Mouse (Mus musculus) liver, embryonic 14.5 days (tissue): ENCODE measurements around the gene Ap1s1. TPM values are rescaled to one million over a fixed set of nuclear protein-coding genes. Genes with fewer than 3 reads are reported as not detected.
A peak's percentile ranks its signal among the peaks of the same experiment; 100 is the strongest.

Source experiments
- ATAC-seq: fragments of 200-750 bp; cut with Nextera tagmentation; 2 replicates; pipeline ENCODE4 v1.8.0; 2017; ENCODE audit warnings: moderate number of reproducible peaks, mild to moderate bottlenecking, moderate library complexity; ENCODE audit not compliant: insufficient read depth
- DNase-seq, 3 experiments: peaks; one replicate each; pipeline ENCODE4 v3.0.0-alpha.2; 2012 to 2013; ENCODE audit warnings: low read depth in 3 of 3, low spot score in 3 of 3
- H3K27ac ChIP-seq: fragments of 300-500 bp; sonication (generic); 2 replicates; pipeline ENCODE4 v1.5.1; 2014; ENCODE audit warnings: moderate library complexity, mild to moderate bottlenecking, control low read depth, inconsistent platforms
- H3K27me3 ChIP-seq: fragments of 300-500 bp; sonication (generic); 2 replicates; pipeline ENCODE4 v1.6.1; 2014; ENCODE audit warnings: mild to moderate bottlenecking, low read length, moderate library complexity; ENCODE audit not compliant: control insufficient read depth, insufficient read depth
- H3K36me3 ChIP-seq: fragments of 300-500 bp; sonication (generic); replicated peaks from 2 replicates; pipeline ENCODE4 v1.6.1; 2014; ENCODE audit warnings: low read depth; ENCODE audit not compliant: control insufficient read depth, insufficient read depth
- H3K4me1 ChIP-seq, 2 experiments: fragments of 200-500 bp in 1 of 2; fragments of 300-500 bp in 1 of 2; sonication (generic) in 1 of 2; replicated peaks; 2 replicates each; pipeline ENCODE4 v1.6.1; 2012 to 2014; ENCODE audit warnings: antibody characterized with exemption in 1 of 2, inconsistent platforms in 1 of 2, low read length in 1 of 2; ENCODE audit not compliant: control insufficient read depth in 2 of 2, insufficient read depth in 2 of 2
- H3K4me2 ChIP-seq: fragments of 300-500 bp; sonication (generic); 2 replicates; pipeline ENCODE4 v1.6.1; 2014; ENCODE audit warnings: low read depth, mild to moderate bottlenecking, control low read depth, moderate library complexity
- H3K4me3 ChIP-seq, 2 experiments: fragments of 200-500 bp in 1 of 2; fragments of 300-500 bp in 1 of 2; sonication (generic) in 1 of 2; 2 replicates each; pipeline ENCODE4 v1.5.1; 2012 to 2014; ENCODE audit warnings: low read depth in 2 of 2, low read length in 2 of 2, mild to moderate bottlenecking in 2 of 2, control low read depth in 1 of 2, inconsistent platforms in 1 of 2, moderate library complexity in 1 of 2; ENCODE audit not compliant: insufficient read depth in 1 of 2
- H3K9ac ChIP-seq: fragments of 300-500 bp; sonication (generic); replicated peaks from 2 replicates; pipeline ENCODE4 v1.6.1; 2014; ENCODE audit warnings: mild to moderate bottlenecking, control low read depth, moderate library complexity
- H3K9me3 ChIP-seq: fragments of 300-500 bp; sonication (generic); 2 replicates; pipeline ENCODE4 v1.6.1; 2016; ENCODE audit warnings: low read length, mixed read lengths; ENCODE audit not compliant: control insufficient read depth
- CTCF ChIP-seq: IDR thresholded peaks from 2 replicates; pipeline ENCODE4 v1.5.1; 2016; ENCODE audit warnings: antibody characterized with exemption, low read depth, control low read depth
- EP300 ChIP-seq: IDR thresholded peaks from 2 replicates; pipeline ENCODE4 v1.6.1; 2016; ENCODE audit warnings: antibody characterized with exemption, low read depth
- WGBS: fragments of 180-500 bp; shearing (Covaris S2); extraction: QIAGEN DNeasy Blood & Tissue Kit; methylation state at CpG from one replicate; pipeline ENCODE4 v1.1.7; 2014; ENCODE audit not compliant: insufficient replicate concordance; 5-methylcytosine and 5-hydroxymethylcytosine counted together
- polyA plus RNA-seq, 2 experiments: library from polyadenylated mRNA; depleted of rRNA in 1 of 2; stranded (reverse) in 1 of 2; unstranded in 1 of 2; fragments of >200 nt; fragmentation: Nextera tagmentation in 1 of 2; extraction: Ambion mirVana in 1 of 2; gene quantifications; 2 replicates each; pipeline versions ENCODE4 v1.2.1 to v1.2.3; 2012 to 2014

Ap1s1 gene
- polyA plus RNA-seq, 2 experiments: 58.6 to 73.9 TPM

GRCm38 (mm10) chr5:137046324-137046718 lies 386 bp upstream of the Ap1s1 start:
- H3K36me3 ChIP-seq: peaks cover 6% of the 10 kb centered on the region
- no peaks in the 10 kb centered on the region; the same call in 1 of the 2 replicates for H3K27me3 ChIP-seq
- peaks cover 5 to 13% of the 10 kb centered on the region in 2 experiments for H3K4me1 ChIP-seq
- no peaks in the 10 kb centered on the region for H3K9me3 ChIP-seq
- 25% methylated on average over 5 of the region's 5 CpGs for WGBS
- DNase-seq (no peak), ATAC-seq (peak; percentile 2)
- no peak for TF ChIP-seq CTCF
- TF ChIP-seq EP300: no peak
- no peak overlapping the region for H3K27ac ChIP-seq
- peak overlapping the region; percentile 18 to 63 for H3K4me3 ChIP-seq
- H3K9ac ChIP-seq: no peak overlapping the region
- peak overlapping the region; percentile 79 for H3K4me2 ChIP-seq

- ATAC-seq: no peak
- no peak overlapping the region for H3K4me3 ChIP-seq
- 92% methylated on average over 7 of the region's 7 CpGs for WGBS
- TF ChIP-seq EP300: no peak
- no peak for TF ChIP-seq CTCF
- no peak overlapping the region for H3K4me2 ChIP-seq
- H3K9ac ChIP-seq: no peak overlapping the region
- peaks cover 5 to 13% of the 10 kb centered on the region in 2 experiments for H3K4me1 ChIP-seq
- peaks cover 10% of the 10 kb centered on the region for H3K36me3 ChIP-seq
- no peak for DNase-seq
- H3K27ac ChIP-seq: no peak overlapping the region
- no peaks in the 10 kb centered on the region for H3K9me3 ChIP-seq
- H3K27me3 ChIP-seq: no peaks in the 10 kb centered on the region
Measured at GRCm38 (mm10) chr5:137043997-137044396, 1.9 kb downstream of the Ap1s1 start.

DNA sequence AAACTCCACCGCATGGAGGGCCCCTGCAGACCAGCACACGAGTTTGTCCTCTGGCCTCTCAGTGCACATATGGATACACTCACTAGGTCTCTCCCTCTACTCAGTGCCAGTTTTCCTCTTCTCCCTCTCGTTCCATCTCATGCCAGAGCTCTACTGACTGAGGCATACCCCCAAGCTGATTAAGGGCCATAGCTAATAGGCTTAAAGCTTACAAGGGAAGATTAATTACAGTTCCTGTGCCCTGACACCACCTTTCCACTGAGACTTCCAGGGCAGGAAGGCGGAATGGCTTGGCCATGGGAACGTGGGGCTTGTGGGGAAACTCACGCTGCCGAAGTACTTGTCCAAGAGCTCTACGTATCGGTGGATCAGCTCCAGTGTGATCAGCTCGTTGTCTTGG lies 4.5 kb downstream of the Ap1s1 start:
- peaks cover 10% of the 10 kb centered on the region for H3K36me3 ChIP-seq
- H3K4me1 ChIP-seq: peaks cover 5 to 11% of the 10 kb centered on the region in 2 experiments
- 84% methylated on average over 10 of the region's 10 CpGs for WGBS
- no peak for ATAC-seq
- H3K27me3 ChIP-seq: no peaks in the 10 kb centered on the region
- TF ChIP-seq CTCF: no peak
- TF ChIP-seq EP300: no peak
- no peak overlapping the region for H3K4me2 ChIP-seq
- H3K9me3 ChIP-seq: no peaks in the 10 kb centered on the region
- no peak overlapping the region for H3K27ac ChIP-seq
- no peak overlapping the region for H3K9ac ChIP-seq
- H3K4me3 ChIP-seq: no peak overlapping the region
- DNase-seq: no peak

DNA sequence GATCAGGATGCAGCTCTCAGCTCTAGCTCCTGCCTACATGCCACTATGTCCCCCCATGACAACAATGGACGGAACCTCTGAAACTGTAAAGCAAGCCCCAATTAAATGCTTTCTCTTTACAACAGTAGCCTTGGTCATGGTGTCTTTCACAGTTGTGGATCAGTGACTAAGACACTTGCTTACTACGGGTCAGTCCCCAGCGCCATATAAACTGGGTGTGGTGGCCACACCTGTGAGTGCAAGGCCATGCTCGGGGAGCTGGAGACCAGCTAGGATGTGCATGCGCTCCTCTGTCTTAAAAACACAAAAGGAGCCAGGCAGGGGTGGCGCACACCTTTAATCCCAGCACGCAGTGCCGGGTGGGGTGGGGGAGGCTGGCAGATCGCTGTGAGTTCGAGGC lies 6.5 kb downstream of the Ap1s1 start:
- ATAC-seq (no peak), DNase-seq (no peak)
- H3K4me2 ChIP-seq: no peak overlapping the region
- TF ChIP-seq CTCF (no peak), EP300 (no peak)
- no peaks in the 10 kb centered on the region for H3K27me3 ChIP-seq
- peaks cover 10% of the 10 kb centered on the region for H3K36me3 ChIP-seq
- WGBS: 92% methylated on average over 10 of the region's 10 CpGs
- no peaks in the 10 kb centered on the region for H3K4me1 ChIP-seq
- no peak overlapping the region for H3K9ac ChIP-seq
- no peak overlapping the region for H3K27ac ChIP-seq
- no peak overlapping the region for H3K4me3 ChIP-seq
- H3K9me3 ChIP-seq: no peaks in the 10 kb centered on the region

DNA sequence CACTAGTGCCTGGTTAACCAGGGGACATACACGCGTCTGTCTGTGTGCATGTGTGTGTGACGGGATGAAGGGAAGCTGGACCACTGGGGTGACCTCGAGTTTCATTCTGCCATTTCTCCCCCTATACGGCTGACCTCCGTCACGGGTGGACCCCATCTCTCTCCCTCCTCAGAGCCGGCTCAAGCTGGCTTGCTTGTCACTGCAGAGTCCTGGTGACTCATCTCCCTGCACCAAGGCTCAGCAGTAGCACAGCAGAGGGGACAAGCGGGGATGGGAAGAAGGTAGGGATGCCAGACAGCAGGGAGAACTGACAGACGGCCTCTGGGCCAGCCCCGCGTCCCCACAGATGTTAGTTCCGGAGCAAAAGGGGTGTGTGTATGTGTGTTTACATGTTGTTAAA lies 9.7 kb downstream of the Ap1s1 start:
- no peak overlapping the region for H3K4me2 ChIP-seq
- WGBS: 81% methylated on average over 13 of the region's 13 CpGs
- peaks cover 14% of the 10 kb centered on the region for H3K27me3 ChIP-seq
- no peak for TF ChIP-seq EP300
- no peak overlapping the region for H3K9ac ChIP-seq
- DNase-seq (no peak), ATAC-seq (no peak)
- H3K4me1 ChIP-seq: peaks cover 7 to 12% of the 10 kb centered on the region in 2 experiments
- H3K4me3 ChIP-seq: no peak overlapping the region
- no peaks in the 10 kb centered on the region for H3K9me3 ChIP-seq
- no peak overlapping the region for H3K27ac ChIP-seq
- peaks cover 4% of the 10 kb centered on the region for H3K36me3 ChIP-seq
